Mouse (Mus musculus): ENCODE results near the gene 2700081O15Rik. TPM values are rescaled to one million over a fixed set of nuclear protein-coding genes. Genes with fewer than 3 reads are reported as not detected.
"Not testable (repeated sequence)": the region's sequence is repeated elsewhere in the genome, so short reads cannot be mapped to it uniquely, and the experiment has no call there.

2700081O15Rik gene
- polyA plus RNA-seq, 1 experiment from 2014 or later: 0.93 TPM

DNA sequence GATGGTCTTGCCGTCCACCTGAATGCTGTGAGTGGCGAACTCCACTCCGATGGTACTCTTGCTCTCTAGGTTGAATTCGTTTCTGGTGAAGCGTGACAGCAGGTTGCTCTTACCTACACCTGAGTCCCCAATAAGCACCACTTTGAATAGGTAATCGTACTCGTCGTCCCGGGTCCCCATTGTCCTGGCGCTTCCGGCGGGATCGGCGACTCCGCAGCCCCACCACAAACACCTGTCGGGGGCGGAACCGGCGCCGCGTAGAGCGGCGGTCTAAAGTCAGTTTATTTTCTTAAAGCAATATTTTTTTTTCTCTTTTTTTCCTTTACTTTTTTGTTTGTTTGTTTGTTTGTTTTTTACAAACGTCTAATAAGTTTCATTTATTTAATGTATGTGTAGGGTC lies 18.5 kb upstream of the 2700081O15Rik start:
- H3K4me3 ChIP-seq (replicated peaks); ATAC-seq (ENCODE audit: low read depth); H3K36me3 ChIP-seq; DNase-seq; H3K27ac ChIP-seq; H3K9me3 ChIP-seq (replicated peaks); H3K4me2 ChIP-seq; H3K4me1 ChIP-seq (replicated peaks); H3K9ac ChIP-seq: not testable (repeated sequence)
- peaks cover 26% of the 10 kb centered on the region for H3K27me3 ChIP-seq
- WGBS (ENCODE audit: insufficient replicate concordance): 37% methylated on average over 24 of the region's 24 CpGs

- no peak overlapping the region for H3K4me2 ChIP-seq
- no peak overlapping the region for H3K9ac ChIP-seq
- no peak for DNase-seq
- peaks cover 33% of the 10 kb centered on the region for H3K27me3 ChIP-seq
- no peaks in the 10 kb centered on the region for H3K4me1 ChIP-seq (replicated peaks)
- H3K36me3 ChIP-seq: no peaks in the 10 kb centered on the region
- ATAC-seq (ENCODE audit: low read depth): no peak
- H3K9me3 ChIP-seq (replicated peaks): no peaks in the 10 kb centered on the region
- H3K4me3 ChIP-seq (replicated peaks): no peak overlapping the region
- H3K27ac ChIP-seq: no peak overlapping the region
- 38% methylated on average over 11 of the region's 11 CpGs for WGBS (ENCODE audit: insufficient replicate concordance)
These were observed 16.8 kb upstream of the 2700081O15Rik start for GRCm38 (mm10) chr19:7400635-7401034.

DNA sequence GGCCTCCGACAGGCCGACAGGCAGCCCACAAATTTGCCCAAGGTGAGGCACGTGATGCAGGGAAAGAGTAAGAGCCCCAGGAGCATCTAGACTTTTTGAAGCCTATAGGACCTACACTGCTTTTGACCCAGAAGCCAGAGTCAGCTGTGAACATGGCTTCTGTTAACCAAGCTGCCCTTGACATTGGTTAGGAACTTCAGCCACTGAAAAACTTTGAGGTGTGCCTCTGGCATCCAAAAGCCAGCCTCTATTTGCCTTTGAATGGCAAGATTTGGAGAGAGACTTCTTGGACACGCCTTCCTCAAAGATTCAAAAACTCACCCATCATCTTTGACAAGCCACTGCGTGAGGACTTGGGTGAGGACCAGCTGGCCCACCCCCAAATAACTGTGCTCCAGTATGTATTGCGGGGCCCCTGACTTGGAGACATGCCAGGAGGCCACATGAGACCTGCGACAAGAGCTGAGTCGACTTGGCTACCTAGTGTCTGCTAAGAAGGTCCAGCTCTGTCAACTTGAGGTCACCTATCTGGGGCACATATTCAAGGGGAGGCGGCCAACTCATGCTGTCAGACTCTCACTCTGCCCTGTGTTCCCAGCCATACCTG lies 12.7 kb upstream of the 2700081O15Rik start:
- WGBS (ENCODE audit: insufficient replicate concordance): 61% methylated on average over 9 of the region's 9 CpGs
- Histone ChIP-seq H3K4me3 (replicated peaks) (no peak overlapping the region), H3K4me2 (no peak overlapping the region), H3K9ac (no peak overlapping the region), H3K4me1 (replicated peaks) (no peaks in the 10 kb centered on the region), H3K27ac (no peak overlapping the region), H3K27me3 (peaks cover 26% of the 10 kb centered on the region), H3K9me3 (replicated peaks) (no peaks in the 10 kb centered on the region), H3K36me3 (no peaks in the 10 kb centered on the region)
- no peak for ATAC-seq (ENCODE audit: low read depth)
- no peak for DNase-seq

GRCm38 (mm10) chr19:7412361-7412760 lies 5.1 kb upstream of the 2700081O15Rik start:
- H3K36me3 ChIP-seq: no peaks in the 10 kb centered on the region
- no peak overlapping the region for H3K27ac ChIP-seq
- H3K27me3 ChIP-seq: peaks cover 41% of the 10 kb centered on the region
- 49% methylated on average over 2 of the region's 2 CpGs for WGBS (ENCODE audit: insufficient replicate concordance)
- DNase-seq: no peak
- ATAC-seq (ENCODE audit: low read depth): no peak
- H3K4me1 ChIP-seq (replicated peaks): peaks cover 12% of the 10 kb centered on the region
- H3K4me3 ChIP-seq (replicated peaks): no peak overlapping the region
- H3K9me3 ChIP-seq (replicated peaks): no peaks in the 10 kb centered on the region
- no peak overlapping the region for H3K9ac ChIP-seq
- H3K4me2 ChIP-seq: no peak overlapping the region

DNA sequence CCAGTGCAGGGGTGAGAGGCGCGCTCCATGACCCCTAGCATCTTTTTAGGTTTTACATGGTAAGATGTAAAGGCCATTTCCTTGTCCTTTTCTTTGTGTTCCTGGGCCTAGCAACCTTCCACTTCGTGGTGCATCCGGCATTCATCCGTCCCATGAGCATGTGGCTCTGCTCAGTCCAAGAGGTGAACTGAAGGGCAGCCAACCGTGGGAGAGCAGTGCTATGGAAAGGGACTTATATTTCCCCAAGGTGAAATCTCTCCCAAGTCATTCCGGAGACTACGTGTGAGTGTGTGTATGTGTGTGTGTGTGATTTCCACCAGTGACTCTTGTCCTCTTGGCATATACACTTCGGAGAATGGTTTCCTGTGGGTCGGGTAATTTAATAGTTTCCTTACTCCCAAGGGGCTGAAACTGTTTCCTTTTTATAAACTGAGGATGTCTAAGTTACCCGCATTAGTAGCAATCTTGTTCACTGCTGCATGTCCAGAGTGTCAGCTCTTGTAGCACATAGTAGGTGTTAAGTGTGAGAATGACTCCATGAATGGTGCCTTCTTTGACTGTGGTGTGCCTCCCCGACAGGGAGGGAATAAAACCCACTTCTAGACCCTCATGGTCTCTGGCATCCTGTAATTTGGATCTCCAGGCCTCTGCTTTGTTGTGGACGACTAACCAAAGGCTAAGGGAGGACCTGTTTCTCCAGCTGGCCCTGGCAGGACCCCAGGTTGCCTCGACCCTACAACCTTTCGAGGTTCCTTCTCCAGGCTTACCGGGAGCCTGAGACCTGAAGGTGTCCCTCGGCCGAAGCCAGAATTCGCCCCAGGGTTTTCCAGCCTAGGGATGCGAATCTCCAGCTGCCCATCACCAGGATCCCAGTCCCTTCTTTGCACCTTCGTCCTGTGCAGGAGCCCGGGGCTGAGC lies 1.2 kb upstream of the 2700081O15Rik start:
- no peak for ATAC-seq (ENCODE audit: low read depth)
- DNase-seq: no peak
- H3K27ac ChIP-seq: no peak overlapping the region
- no peaks in the 10 kb centered on the region for H3K9me3 ChIP-seq (replicated peaks)
- WGBS (ENCODE audit: insufficient replicate concordance): 44% methylated on average over 22 of the region's 22 CpGs
- H3K9ac ChIP-seq: peak overlapping the region; percentile 86
- peaks cover 45% of the 10 kb centered on the region for H3K4me1 ChIP-seq (replicated peaks)
- peak overlapping the region; percentile 84 for H3K4me3 ChIP-seq (replicated peaks)
- peaks cover 43% of the 10 kb centered on the region for H3K27me3 ChIP-seq
- H3K4me2 ChIP-seq: peak overlapping the region; percentile 94
- H3K36me3 ChIP-seq: peaks cover 13% of the 10 kb centered on the region

DNA sequence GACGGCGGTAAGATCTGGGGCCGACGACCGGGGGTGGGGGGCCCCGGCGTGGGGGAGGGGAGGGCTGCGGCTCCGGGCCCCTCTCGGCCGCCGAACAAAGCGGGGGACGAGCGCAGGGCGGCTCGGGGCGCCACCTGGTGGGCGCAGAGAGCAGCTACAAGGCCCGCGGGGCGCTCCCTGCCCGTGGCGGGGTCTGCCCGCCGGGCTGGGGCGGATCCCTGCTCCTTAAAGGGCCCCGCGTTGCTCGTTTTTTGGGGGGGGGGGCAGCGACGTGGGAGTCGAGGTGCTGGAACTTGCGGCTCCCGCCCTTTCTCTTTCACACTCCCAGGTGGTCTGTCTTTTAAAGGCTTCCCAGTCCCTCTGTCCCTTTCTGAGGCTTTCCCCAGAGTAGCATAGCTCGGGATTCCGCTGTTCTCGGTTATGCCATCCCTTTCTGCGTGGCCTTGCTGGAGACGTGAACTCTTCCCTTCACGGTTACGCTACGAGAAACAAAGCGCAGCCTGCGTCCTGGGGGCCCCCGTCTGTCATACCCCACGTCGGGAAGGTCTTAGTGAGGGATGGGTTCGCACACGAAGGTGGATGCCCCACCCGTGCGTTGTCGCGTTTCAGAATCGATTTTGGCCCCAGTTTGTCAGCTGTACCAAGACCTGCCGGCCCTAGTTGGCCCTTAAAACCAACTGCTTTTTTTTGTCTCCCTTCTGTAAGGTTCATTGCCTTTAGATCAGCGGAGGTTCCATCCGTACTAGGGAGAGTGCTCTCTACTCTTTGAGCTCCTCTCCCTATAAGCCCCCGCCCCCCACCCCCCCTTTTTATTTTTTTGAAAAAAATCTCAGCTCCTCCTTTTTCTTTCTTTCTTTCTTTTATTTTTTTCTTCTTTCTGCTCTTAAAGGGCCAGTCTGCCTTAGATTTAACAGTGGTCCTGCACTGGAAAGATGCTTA lies 755 bp downstream of the 2700081O15Rik start:
- H3K9me3 ChIP-seq (replicated peaks): no peaks in the 10 kb centered on the region
- ATAC-seq (ENCODE audit: low read depth): peak; percentile 61
- peaks cover 33% of the 10 kb centered on the region for H3K36me3 ChIP-seq
- H3K4me1 ChIP-seq (replicated peaks): peaks cover 65% of the 10 kb centered on the region
- H3K4me3 ChIP-seq (replicated peaks): peak overlapping the region; percentile 84
- under 1% methylated on average over 59 of the region's 59 CpGs for whole genome bisulfite sequencing (ENCODE audit: insufficient replicate concordance)
- H3K27ac ChIP-seq: peak overlapping the region; percentile 60
- peak; percentile 59 for DNase-seq
- peaks cover 39% of the 10 kb centered on the region for H3K27me3 ChIP-seq
- H3K4me2 ChIP-seq: peak overlapping the region; percentile 94
- peak overlapping the region; percentile 86 for H3K9ac ChIP-seq

- 19% methylated on average over 6 of the region's 6 CpGs for WGBS (ENCODE audit: insufficient replicate concordance)
- DNase-seq: no peak
- Histone ChIP-seq H3K9ac (peak overlapping the region; percentile 35; the same call in 1 of the 2 replicates), H3K27ac (peak overlapping the region; percentile 60), H3K4me3 (replicated peaks) (peak overlapping the region; percentile 84), H3K36me3 (peaks cover 39% of the 10 kb centered on the region), H3K4me2 (peak overlapping the region; percentile 94), H3K9me3 (replicated peaks) (no peaks in the 10 kb centered on the region), H3K4me1 (replicated peaks) (peaks cover 73% of the 10 kb centered on the region), H3K27me3 (peaks cover 34% of the 10 kb centered on the region)
- peak; percentile 52 for ATAC-seq (ENCODE audit: low read depth)
These were observed 1.7 kb downstream of the 2700081O15Rik start for GRCm38 (mm10) chr19:7419134-7419533.

DNA sequence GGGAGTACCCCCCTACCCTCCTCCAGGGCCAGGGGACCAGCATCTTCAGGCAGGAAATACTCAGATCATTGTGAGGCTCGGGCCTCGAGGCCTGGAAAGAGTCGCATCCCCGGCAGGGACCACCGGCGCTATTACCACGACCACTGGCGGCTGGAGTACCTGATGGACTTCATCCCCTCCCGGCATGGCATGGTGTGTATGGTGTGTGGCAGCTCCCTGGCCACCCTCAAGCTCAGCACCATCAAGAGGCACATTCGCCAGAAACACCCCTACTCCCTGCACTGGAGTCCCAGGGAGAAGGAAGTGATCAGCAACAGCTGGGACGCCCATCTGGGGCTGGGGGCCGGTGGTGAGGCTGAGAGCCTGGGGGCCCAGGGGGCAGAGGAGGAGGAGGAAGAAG lies 2.7 kb downstream of the 2700081O15Rik start:
- Histone ChIP-seq H3K27ac (no peak overlapping the region), H3K4me3 (replicated peaks) (no peak overlapping the region), H3K36me3 (peaks cover 49% of the 10 kb centered on the region), H3K9ac (peak overlapping the region; percentile 35; the same call in 1 of the 2 replicates), H3K4me1 (replicated peaks) (peaks cover 73% of the 10 kb centered on the region), H3K4me2 (peak overlapping the region; percentile 94), H3K27me3 (peaks cover 26% of the 10 kb centered on the region), H3K9me3 (replicated peaks) (no peaks in the 10 kb centered on the region)
- ATAC-seq (ENCODE audit: low read depth): no peak
- 69% methylated on average over 12 of the region's 12 CpGs for WGBS (ENCODE audit: insufficient replicate concordance)
- no peak for DNase-seq

GRCm38 (mm10) chr19:7420841-7421601 lies 3.6 kb downstream of the 2700081O15Rik start:
- no peak for ATAC-seq (ENCODE audit: low read depth)
- DNase-seq: no peak
- Histone ChIP-seq H3K27me3 (peaks cover 17% of the 10 kb centered on the region), H3K4me2 (no peak overlapping the region), H3K36me3 (peaks cover 52% of the 10 kb centered on the region), H3K27ac (no peak overlapping the region), H3K9me3 (replicated peaks) (no peaks in the 10 kb centered on the region), H3K4me1 (replicated peaks) (peaks cover 73% of the 10 kb centered on the region), H3K4me3 (replicated peaks) (no peak overlapping the region), H3K9ac (no peak overlapping the region; the same call in 1 of the 2 replicates)
- WGBS (ENCODE audit: insufficient replicate concordance): 82% methylated on average over 27 of the region's 27 CpGs

Measured in liver, embryonic 13.5 days (tissue).